Mouse (Mus musculus): ENCODE results near the gene Dhx37. TPM values are rescaled to one million over a fixed set of nuclear protein-coding genes. Genes with fewer than 3 reads are reported as not detected.
"Not testable (repeated sequence)": the region's sequence is repeated elsewhere in the genome, so short reads cannot be mapped to it uniquely, and the experiment has no call there.

Dhx37 gene
- polyA plus RNA-seq, 1 experiment from 2014 or later: 10.2 TPM

DNA sequence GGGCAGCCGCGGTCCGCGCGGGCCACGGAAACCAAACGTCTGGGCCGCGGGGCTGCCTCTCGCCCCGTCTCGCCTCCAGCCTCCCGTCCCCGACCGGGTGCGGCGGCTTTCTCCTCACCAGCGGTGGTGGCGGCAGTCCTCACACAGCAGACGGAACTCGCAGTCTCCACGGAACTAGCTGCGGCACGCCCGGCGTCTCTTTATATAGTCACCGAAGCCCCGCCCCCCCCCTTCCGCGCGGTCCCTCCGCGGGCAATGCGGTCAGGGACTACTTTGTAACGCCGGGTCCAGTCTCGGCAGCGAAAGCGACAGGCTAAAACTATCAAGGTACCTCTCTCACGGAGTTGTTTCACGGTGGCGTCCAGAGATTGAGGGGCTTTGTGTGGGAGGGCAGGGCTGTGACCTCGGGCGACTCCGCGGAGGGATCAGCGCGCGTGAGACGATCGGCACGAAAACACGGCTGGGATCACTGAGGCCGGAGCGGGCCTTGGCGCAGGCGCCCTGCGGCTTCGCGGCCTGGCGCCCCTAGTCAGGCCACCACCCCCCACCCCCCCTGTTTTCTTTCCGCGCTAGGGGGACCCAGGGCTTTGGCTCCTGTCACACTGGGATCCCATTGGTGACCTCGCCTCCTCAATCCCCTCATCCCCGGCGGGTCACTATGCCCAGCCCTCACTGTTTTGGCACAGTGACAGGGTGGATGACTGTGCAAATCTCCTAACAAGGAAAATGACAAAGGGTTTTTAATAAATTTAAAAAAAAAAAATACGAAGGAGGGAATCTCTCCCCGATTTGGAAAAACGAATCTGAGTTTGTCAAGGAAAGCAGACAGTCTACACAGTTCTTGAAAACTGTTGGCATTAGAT, 44.1 kb downstream of the Dhx37 start, which contains the start of gene Ubc:
Gene Ubc (minus strand): TSS at position 624 of the 863 bp plus-strand sequence.
- under 1% methylated on average over 69 of the region's 69 CpGs for WGBS
- peak within 1 kb of the TSS; percentile 98 for H3K27ac ChIP-seq (ENCODE audit: low read depth, low read length)
- H3K4me2 ChIP-seq (ENCODE audit: low read length): peak within 1 kb of the TSS; percentile 88
- H3K27me3 ChIP-seq (replicated peaks; ENCODE audit: control insufficient read depth, insufficient read depth, low read length): no peaks in the 10 kb centered on the region
- peaks cover 9% of the 10 kb centered on the region for H3K36me3 ChIP-seq (ENCODE audit: control insufficient read depth, insufficient read depth, low read length)
- peak; percentile 55 for ATAC-seq
- peak within 1 kb of the TSS; percentile 83 for H3K9ac ChIP-seq (ENCODE audit: low read depth, low read length)
- no peaks in the 10 kb centered on the region for H3K9me3 ChIP-seq (ENCODE audit: control insufficient read depth, low read length)
- peaks cover 34% of the 10 kb centered on the region for H3K4me1 ChIP-seq (ENCODE audit: control insufficient read depth, insufficient read depth, low read depth, low read length)
- H3K4me3 ChIP-seq (ENCODE audit: low read length): peak within 1 kb of the TSS; percentile 66

DNA sequence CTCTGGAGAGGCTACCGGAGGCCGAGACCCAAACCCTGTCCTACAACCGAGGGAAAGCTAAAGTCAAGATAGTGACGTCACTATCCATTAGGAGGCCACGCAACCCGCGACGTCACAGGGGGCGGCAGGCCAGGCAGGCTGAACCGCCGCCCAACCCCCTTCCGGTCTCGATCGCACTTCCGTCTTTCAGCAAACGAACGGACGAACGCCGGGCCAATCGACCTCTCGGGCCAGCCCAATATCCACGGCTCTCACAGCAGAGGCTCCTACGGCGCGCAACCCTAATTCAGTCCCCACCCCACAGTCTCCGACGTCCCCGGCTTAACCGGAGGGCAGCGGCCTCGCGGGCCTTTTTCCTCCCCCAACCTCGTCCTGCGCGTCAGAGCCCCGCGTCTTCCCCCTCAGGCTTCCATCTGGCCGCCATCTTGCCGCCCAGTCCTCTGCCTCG, 44.8 kb downstream of the Dhx37 start, which contains the start of gene Gm10382:
Gene Gm10382 (plus strand): TSS at position 192 of the 448 bp plus-strand sequence.
- peaks cover 32% of the 10 kb centered on the region for H3K4me1 ChIP-seq (ENCODE audit: control insufficient read depth, insufficient read depth, low read depth, low read length)
- under 1% methylated on average over 34 of the region's 41 CpGs for WGBS
- H3K9ac ChIP-seq (ENCODE audit: low read depth, low read length): peak within 1 kb of the TSS; percentile 83
- H3K27ac ChIP-seq (ENCODE audit: low read depth, low read length): peak within 1 kb of the TSS; percentile 98
- H3K36me3 ChIP-seq (ENCODE audit: control insufficient read depth, insufficient read depth, low read length): peaks cover 14% of the 10 kb centered on the region
- no peaks in the 10 kb centered on the region for H3K27me3 ChIP-seq (replicated peaks; ENCODE audit: control insufficient read depth, insufficient read depth, low read length)
- H3K9me3 ChIP-seq (ENCODE audit: control insufficient read depth, low read length): no peaks in the 10 kb centered on the region
- H3K4me3 ChIP-seq (ENCODE audit: low read length): peak within 1 kb of the TSS; percentile 66
- ATAC-seq: peak; percentile 12; the same call in 1 of the 2 replicates
- H3K4me2 ChIP-seq (ENCODE audit: low read length): peak within 1 kb of the TSS; percentile 88

DNA sequence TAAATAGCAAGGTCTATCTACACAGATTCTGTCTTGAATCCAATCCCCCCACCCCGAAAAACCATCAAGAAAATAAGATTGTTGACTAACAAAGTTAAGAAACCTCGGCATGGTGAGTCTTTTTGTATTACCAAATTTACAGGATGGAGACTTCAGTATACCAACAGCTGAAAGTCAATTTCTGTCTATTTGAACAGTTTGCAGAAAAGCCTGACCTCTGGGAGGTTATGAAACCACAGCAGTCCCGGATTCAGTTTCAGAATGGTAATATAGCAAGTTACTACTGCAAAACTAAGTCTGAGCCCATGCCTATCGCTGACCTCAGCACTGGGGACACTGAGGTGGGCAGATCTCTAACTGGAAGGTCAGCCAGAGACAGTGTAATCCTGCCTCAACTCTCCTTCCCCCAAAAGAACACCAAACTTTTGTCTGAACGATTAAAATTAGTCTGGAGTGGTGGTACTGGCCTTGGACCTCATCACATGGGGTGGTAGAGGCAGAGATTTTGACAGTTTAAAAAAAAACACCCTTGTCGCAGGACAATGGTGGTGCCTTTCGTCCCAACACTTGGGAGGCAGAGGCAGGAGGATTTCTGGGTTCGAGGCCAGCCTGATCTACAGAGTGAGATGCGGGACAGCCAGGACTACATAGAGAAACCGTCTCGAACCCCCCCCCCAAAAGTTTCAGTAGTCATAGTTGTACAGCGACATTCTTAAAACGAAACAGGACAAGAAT, 45.4 kb downstream of the Dhx37 start:
- Histone ChIP-seq H3K9ac (ENCODE audit: low read depth, low read length) (peak overlapping the region; percentile 83), H3K36me3 (ENCODE audit: control insufficient read depth, insufficient read depth, low read length) (peaks cover 14% of the 10 kb centered on the region), H3K9me3 (ENCODE audit: control insufficient read depth, low read length) (no peaks in the 10 kb centered on the region), H3K4me1 (ENCODE audit: control insufficient read depth, insufficient read depth, low read depth, low read length) (peaks cover 27% of the 10 kb centered on the region), H3K27ac (ENCODE audit: low read depth, low read length) (peak overlapping the region; percentile 98; the same call in 1 of the 2 replicates), H3K4me2 (ENCODE audit: low read length) (peak overlapping the region; percentile 88), H3K4me3 (ENCODE audit: low read length) (peak overlapping the region; percentile 66), H3K27me3 (replicated peaks; ENCODE audit: control insufficient read depth, insufficient read depth, low read length) (no peaks in the 10 kb centered on the region)
- 22% methylated on average over 13 of the region's 13 CpGs for WGBS
- ATAC-seq: no peak

DNA sequence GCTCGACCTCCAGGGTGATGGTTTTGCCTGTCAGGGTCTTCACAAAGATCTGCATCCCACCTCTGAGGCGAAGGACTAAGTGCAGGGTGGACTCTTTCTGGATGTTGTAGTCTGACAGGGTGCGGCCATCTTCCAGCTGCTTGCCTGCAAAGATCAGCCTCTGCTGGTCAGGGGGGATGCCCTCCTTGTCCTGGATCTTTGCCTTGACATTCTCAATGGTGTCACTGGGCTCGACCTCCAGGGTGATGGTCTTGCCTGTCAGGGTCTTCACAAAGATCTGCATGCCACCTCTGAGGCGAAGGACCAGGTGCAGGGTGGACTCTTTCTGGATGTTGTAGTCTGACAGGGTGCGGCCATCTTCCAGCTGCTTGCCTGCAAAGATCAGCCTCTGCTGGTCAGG, 46.6 kb downstream of the Dhx37 start:
- not testable (repeated sequence) for H3K4me3 ChIP-seq (ENCODE audit: low read length); H3K9ac ChIP-seq (ENCODE audit: low read depth, low read length); H3K27ac ChIP-seq (ENCODE audit: low read depth, low read length); H3K27me3 ChIP-seq (replicated peaks; ENCODE audit: control insufficient read depth, insufficient read depth, low read length); ATAC-seq; H3K4me2 ChIP-seq (ENCODE audit: low read length); H3K9me3 ChIP-seq (ENCODE audit: control insufficient read depth, low read length)
- 75% methylated on average over 4 of the region's 6 CpGs for WGBS
- peaks cover 19% of the 10 kb centered on the region for H3K4me1 ChIP-seq (ENCODE audit: control insufficient read depth, insufficient read depth, low read depth, low read length)
- peaks cover 14% of the 10 kb centered on the region for H3K36me3 ChIP-seq (ENCODE audit: control insufficient read depth, insufficient read depth, low read length)

DNA sequence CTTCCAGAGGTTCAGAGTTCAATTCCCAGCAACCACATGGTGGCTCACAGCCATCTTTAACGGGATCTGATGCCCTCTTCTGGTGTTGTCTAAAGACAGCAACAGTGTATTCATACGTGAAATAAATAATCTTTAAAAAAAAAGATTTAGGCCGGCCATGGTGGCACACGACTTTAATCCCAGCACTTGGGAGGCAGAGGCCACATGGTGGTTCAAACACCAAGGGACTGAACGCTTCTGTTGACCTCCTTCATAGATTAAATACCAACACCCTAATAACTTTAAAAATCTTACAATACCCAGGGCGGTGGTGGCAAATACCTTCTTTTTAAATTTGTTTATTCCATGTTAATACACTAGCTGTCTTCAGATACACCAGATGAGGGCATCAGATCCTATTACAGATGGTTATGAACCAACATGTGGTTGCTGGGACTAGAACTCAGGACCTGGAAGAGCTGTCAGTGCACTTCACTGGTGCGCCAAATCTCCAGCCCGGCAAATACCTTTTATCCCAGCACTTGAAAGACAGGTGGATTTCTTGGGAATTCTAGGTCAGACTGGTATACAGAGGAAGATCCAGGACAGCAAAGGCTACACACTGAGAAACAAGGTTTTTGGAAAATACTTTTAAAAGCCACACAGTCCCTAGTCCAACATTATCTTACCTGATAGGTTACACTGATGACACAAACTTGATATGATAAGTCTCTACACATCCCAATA, 48.5 kb downstream of the Dhx37 start:
- 73% methylated on average over 8 of the region's 8 CpGs for WGBS
- peaks cover 14% of the 10 kb centered on the region for H3K36me3 ChIP-seq (ENCODE audit: control insufficient read depth, insufficient read depth, low read length)
- ATAC-seq: no peak
- peak overlapping the region; percentile 6 for H3K4me2 ChIP-seq (ENCODE audit: low read length)
- no peak overlapping the region for H3K9ac ChIP-seq (ENCODE audit: low read depth, low read length)
- no peaks in the 10 kb centered on the region for H3K9me3 ChIP-seq (ENCODE audit: control insufficient read depth, low read length)
- no peak overlapping the region for H3K27ac ChIP-seq (ENCODE audit: low read depth, low read length)
- peaks cover 19% of the 10 kb centered on the region for H3K4me1 ChIP-seq (ENCODE audit: control insufficient read depth, insufficient read depth, low read depth, low read length)
- no peaks in the 10 kb centered on the region for H3K27me3 ChIP-seq (replicated peaks; ENCODE audit: control insufficient read depth, insufficient read depth, low read length)
- no peak overlapping the region for H3K4me3 ChIP-seq (ENCODE audit: low read length)

DNA sequence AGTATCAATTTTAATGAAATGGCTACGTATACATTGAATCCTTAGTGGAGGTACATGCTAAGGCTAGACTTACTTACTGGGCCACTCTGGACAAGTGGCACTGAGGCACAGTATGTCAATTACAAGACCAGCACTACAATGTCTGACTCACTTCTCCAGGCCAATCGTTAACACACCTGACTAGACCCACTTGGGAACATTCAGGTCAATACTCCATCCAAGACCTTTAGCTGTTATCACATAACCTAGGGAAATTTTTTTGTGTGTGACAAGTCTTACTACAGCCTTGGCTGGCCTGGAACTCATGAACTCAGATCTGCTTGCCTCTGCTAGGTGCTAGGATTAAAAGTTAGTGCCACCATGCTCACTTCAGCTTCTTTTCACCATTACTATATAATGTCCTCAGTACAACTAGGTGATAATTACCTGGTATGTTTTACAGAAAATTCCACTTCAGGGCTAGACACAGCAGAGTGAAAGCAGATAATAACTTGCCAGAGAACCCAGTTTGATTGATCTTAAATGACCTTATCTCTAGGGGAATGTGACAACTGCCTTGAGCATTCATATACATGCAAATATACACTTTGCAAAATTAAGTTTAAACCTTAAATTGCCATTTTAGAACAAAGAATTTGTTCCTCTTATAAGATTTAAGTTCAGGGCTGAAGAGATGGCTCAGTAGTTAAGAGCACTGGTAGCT, 49.3 kb downstream of the Dhx37 start:
- WGBS: 83% methylated on average over 2 of the region's 2 CpGs
- H3K4me2 ChIP-seq (ENCODE audit: low read length): no peak overlapping the region
- H3K27ac ChIP-seq (ENCODE audit: low read depth, low read length): no peak overlapping the region
- no peak overlapping the region for H3K9ac ChIP-seq (ENCODE audit: low read depth, low read length)
- H3K4me1 ChIP-seq (ENCODE audit: control insufficient read depth, insufficient read depth, low read depth, low read length): peaks cover 19% of the 10 kb centered on the region
- no peaks in the 10 kb centered on the region for H3K27me3 ChIP-seq (replicated peaks; ENCODE audit: control insufficient read depth, insufficient read depth, low read length)
- no peak overlapping the region for H3K4me3 ChIP-seq (ENCODE audit: low read length)
- peaks cover 14% of the 10 kb centered on the region for H3K36me3 ChIP-seq (ENCODE audit: control insufficient read depth, insufficient read depth, low read length)
- H3K9me3 ChIP-seq (ENCODE audit: control insufficient read depth, low read length): no peaks in the 10 kb centered on the region
- no peak for ATAC-seq

DNA sequence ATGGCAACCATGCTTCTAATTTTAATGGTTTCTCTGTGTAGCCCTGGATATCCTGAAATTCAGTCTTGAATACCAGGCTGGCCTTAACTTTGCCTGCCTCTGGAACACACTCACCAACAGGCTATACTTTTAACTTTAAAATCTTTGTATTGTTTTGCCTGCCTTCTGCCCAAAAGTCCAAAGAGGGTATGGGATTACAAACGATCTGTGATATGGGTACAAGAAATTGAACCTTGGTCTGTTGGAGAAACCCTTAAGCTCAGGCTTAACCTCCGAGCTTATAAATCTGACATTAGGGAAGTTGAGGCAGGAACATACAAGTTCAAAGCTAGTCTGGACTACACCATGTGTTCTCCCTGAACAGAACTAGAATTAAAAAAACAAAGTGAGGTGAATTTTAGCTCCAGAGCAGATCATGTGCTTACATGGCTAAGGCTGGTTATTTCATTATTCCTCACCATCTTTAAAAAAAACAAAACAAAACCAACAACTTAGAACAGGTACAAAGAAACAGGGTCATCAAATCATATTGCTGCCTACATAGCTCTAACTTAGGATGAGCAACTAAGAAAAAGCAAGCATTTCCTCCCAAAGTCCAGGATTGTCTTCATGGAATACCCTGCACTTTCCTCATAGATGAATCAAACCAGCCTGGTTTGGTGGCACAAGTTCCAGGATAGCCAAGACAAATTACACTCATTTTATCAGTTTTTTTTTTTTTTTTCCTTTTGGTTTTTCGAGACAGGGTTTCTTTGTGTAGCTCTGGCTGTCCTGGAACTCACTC, 50.1 kb downstream of the Dhx37 start:
- Histone ChIP-seq H3K4me3 (ENCODE audit: low read length) (no peak overlapping the region), H3K4me2 (ENCODE audit: low read length) (no peak overlapping the region), H3K9me3 (ENCODE audit: control insufficient read depth, low read length) (no peaks in the 10 kb centered on the region), H3K27me3 (replicated peaks; ENCODE audit: control insufficient read depth, insufficient read depth, low read length) (no peaks in the 10 kb centered on the region), H3K36me3 (ENCODE audit: control insufficient read depth, insufficient read depth, low read length) (peaks cover 14% of the 10 kb centered on the region), H3K27ac (ENCODE audit: low read depth, low read length) (no peak overlapping the region), H3K9ac (ENCODE audit: low read depth, low read length) (no peak overlapping the region), H3K4me1 (ENCODE audit: control insufficient read depth, insufficient read depth, low read depth, low read length) (peaks cover 19% of the 10 kb centered on the region)
- ATAC-seq: no peak
- 83% methylated on average over 3 of the region's 3 CpGs for WGBS
